Mouse (Mus musculus) liver, postnatal 0 days (tissue): ENCODE measurements around the gene Camk1g.

Experiments
- CTCF ChIP-seq: sonication (generic); IDR thresholded peaks from 2 replicates; pipeline ENCODE4 v1.5.1; 2016; ENCODE audit warnings: antibody characterized with exemption, low read depth
- EP300 ChIP-seq: IDR thresholded peaks from 2 replicates; pipeline ENCODE4 v1.6.1; 2016; ENCODE audit warnings: antibody characterized with exemption, low read depth, mild to moderate bottlenecking

GRCm38 (mm10) chr1:193306832-193307231, 63.3 kb downstream of the Camk1g start:
- no peak for TF ChIP-seq CTCF
- TF ChIP-seq EP300 = peak; percentile 41; the same call in 1 of the 2 replicates
